Mouse (Mus musculus) kidney, postnatal 0 days (tissue): ENCODE data around the gene Cep295. TPM values are rescaled to one million over a fixed set of nuclear protein-coding genes. Genes with fewer than 3 reads are reported as not detected.
"Not testable (repeated sequence)": the region's sequence is repeated elsewhere in the genome, so short reads cannot be mapped to it uniquely, and the experiment has no call there.

Experiments
- ATAC-seq: fragments of 200-750 bp; cut with Nextera tagmentation; replicated peaks from 2 replicates; pipeline ENCODE4 v1.8.0; 2017; ENCODE audit warnings: low read depth, moderate number of reproducible peaks, moderate TSS enrichment, moderate library complexity; ENCODE audit not compliant: low FRiP score
- DNase-seq: peaks from one replicate; pipeline ENCODE4 v3.0.0-alpha.2; 2016; ENCODE audit warnings: low spot score
- H3K27ac ChIP-seq: fragments of 300-500 bp; sonication (generic); 2 replicates; pipeline ENCODE4 v1.5.1; 2014; ENCODE audit warnings: mild to moderate bottlenecking
- H3K27me3 ChIP-seq: fragments of 300-500 bp; sonication (generic); 2 replicates; pipeline ENCODE4 v1.6.1; 2014; ENCODE audit warnings: low read length, mixed read lengths; ENCODE audit not compliant: insufficient read depth
- H3K36me3 ChIP-seq: fragments of 300-500 bp; sonication (generic); 2 replicates; pipeline ENCODE4 v1.6.1; 2014; ENCODE audit warnings: low read length, mixed read lengths; ENCODE audit not compliant: insufficient read depth
- H3K4me1 ChIP-seq: fragments of 300-500 bp; sonication (generic); replicated peaks from 2 replicates; pipeline ENCODE4 v1.6.1; 2014; ENCODE audit warnings: antibody characterized with exemption, low read length, mixed read lengths; ENCODE audit not compliant: insufficient read depth
- H3K4me2 ChIP-seq: fragments of 300-500 bp; sonication (generic); 2 replicates; pipeline ENCODE4 v1.6.1; 2014; ENCODE audit warnings: mild to moderate bottlenecking, low read length, moderate library complexity, mixed read lengths
- H3K4me3 ChIP-seq: fragments of 300-500 bp; sonication (generic); replicated peaks from 2 replicates; pipeline ENCODE4 v1.5.1; 2014; ENCODE audit warnings: low read depth, low read length
- H3K9ac ChIP-seq: fragments of 300-500 bp; sonication (generic); 2 replicates; pipeline ENCODE4 v1.6.1; 2014; ENCODE audit warnings: low read depth, low read length
- H3K9me3 ChIP-seq: fragments of 300-500 bp; sonication (generic); replicated peaks from 2 replicates; pipeline ENCODE4 v1.6.1; 2016; ENCODE audit warnings: low read length, inconsistent platforms, mixed read lengths
- CTCF ChIP-seq: IDR thresholded peaks from 2 replicates; pipeline ENCODE4 v1.5.1; 2016; ENCODE audit warnings: antibody characterized with exemption, low read depth, mild to moderate bottlenecking, moderate library complexity
- WGBS: fragments of 180-500 bp; shearing (Covaris S2); extraction: QIAGEN DNeasy Blood & Tissue Kit; methylation state at CpG from one replicate; pipeline ENCODE4 v1.1.7; 2014; 5-methylcytosine and 5-hydroxymethylcytosine counted together
- polyA plus RNA-seq: library from polyadenylated mRNA; unstranded; fragments of >200 nt; fragmentation: Nextera tagmentation; extraction: Ambion mirVana; gene quantifications from 2 replicates; pipeline ENCODE4 v1.2.1, GENCODE M21; 2015

The Cep295 gene
- polyA plus RNA-seq, 1 experiment from 2014 or later: 7.4 TPM

DNA sequence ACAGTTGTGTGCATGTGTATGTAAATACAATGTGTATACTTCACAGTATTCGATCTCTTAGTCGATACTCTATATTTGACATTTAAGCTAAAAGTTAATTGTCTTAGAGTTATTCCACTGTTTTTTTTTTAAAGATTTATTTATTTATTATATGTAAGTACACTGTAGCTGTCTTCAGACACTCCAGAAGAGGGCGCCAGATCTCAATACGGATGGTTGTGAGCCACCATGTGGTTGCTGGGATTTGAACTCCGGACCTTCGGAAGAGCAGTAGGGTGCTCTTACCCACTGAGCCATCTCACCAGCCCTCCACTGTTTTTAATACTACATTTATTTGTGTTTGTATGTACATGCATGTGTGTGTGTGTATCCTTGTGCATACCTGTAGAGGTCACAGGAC, 55.6 kb downstream of the Cep295 start:
- not testable (repeated sequence) for H3K27me3 ChIP-seq, H3K9me3 ChIP-seq, H3K4me2 ChIP-seq, ATAC-seq, H3K9ac ChIP-seq, H3K36me3 ChIP-seq, H3K4me3 ChIP-seq, DNase-seq, H3K4me1 ChIP-seq
- WGBS: 82% methylated on average over 6 of the region's 6 CpGs
- TF ChIP-seq CTCF: peak; percentile 45
- peak overlapping the region; percentile 72; the same call in 1 of the 2 replicates for H3K27ac ChIP-seq

DNA sequence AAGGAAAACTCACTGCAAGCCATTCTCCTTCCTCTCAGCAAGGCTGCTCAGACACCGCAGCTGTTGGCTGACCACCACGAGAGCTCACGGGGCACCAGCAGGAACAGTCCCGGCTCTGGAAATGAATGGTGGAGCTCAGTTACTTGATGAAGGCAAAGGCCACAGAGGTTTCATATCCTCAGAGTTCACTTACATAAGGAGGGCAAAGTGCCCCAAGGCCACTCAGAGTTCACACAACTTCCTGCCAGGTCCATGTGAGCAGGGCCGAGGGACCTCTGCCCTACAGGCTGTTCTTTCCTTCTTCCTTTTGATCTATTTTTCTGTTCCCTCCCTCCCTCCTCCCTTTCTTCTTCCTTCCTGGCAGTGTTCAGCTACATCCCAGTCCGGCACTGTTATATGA, 56.2 kb downstream of the Cep295 start:
- Histone ChIP-seq H3K4me1 (no peaks in the 10 kb centered on the region), H3K9me3 (no peaks in the 10 kb centered on the region), H3K36me3 (no peaks in the 10 kb centered on the region), H3K9ac (0 out of 2 replicates have a peak overlapping the region, but pooled peaks have one; percentile 18), H3K27me3 (no peaks in the 10 kb centered on the region), H3K4me3 (no peak overlapping the region), H3K27ac (peak overlapping the region; percentile 72), H3K4me2 (no peak overlapping the region)
- DNase-seq (peak; percentile 66), ATAC-seq (peak; percentile 75)
- TF ChIP-seq CTCF: no peak
- 9% methylated on average over 6 of the region's 6 CpGs for WGBS

DNA sequence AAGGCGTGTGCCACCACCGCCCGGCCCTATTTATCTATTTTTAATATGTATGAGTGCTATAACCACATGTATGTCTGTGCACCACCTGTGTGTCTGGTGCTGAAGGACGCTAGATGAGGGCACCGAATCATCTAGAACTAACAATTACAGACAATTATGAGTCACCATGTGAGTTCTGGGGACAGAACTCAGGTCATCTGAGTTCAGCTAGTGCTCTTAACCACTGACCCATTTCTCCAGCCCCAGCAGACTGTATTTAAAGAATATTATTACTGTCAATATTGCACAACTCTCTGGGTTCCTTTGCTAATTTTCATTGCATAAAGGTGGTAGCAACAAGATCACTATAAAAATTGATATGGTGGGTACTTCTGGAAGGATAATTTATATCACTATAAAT, 57.5 kb downstream of the Cep295 start:
- H3K4me3 ChIP-seq: no peak overlapping the region
- no peak for ATAC-seq
- no peak overlapping the region for H3K9ac ChIP-seq
- WGBS: 90% methylated on average over 5 of the region's 5 CpGs
- no peaks in the 10 kb centered on the region for H3K4me1 ChIP-seq
- no peak for DNase-seq
- H3K27me3 ChIP-seq: no peaks in the 10 kb centered on the region
- no peak for TF ChIP-seq CTCF
- H3K27ac ChIP-seq: no peak overlapping the region
- H3K4me2 ChIP-seq: no peak overlapping the region
- no peaks in the 10 kb centered on the region for H3K9me3 ChIP-seq
- H3K36me3 ChIP-seq: no peaks in the 10 kb centered on the region

DNA sequence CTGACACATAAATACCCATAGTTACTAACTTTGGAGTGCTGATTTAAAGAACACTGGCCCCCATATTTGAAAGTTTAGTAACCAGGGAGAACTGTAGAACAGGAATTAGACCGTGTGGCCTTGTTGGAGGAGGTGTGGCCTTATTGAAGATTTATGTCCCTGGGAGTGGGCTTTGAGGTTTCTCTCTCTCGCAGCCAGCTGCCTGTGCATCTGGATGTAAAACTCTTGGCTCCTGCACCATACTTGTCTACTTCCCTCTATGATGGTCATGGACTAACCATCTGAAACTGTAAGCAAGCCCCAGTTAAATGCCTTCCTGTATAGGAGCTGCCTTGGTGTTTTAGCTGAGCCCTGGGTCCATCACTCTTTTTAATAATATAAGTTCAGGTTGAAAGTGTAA, 59.1 kb downstream of the Cep295 start:
- no peak overlapping the region for H3K9ac ChIP-seq
- no peaks in the 10 kb centered on the region for H3K9me3 ChIP-seq
- no peak overlapping the region for H3K27ac ChIP-seq
- TF ChIP-seq CTCF: no peak
- H3K4me1 ChIP-seq: no peaks in the 10 kb centered on the region
- no peak for ATAC-seq
- DNase-seq: no peak
- no peaks in the 10 kb centered on the region for H3K36me3 ChIP-seq
- H3K4me2 ChIP-seq: peak overlapping the region; percentile 3; the same call in 1 of the 2 replicates
- H3K4me3 ChIP-seq: no peak overlapping the region
- no peaks in the 10 kb centered on the region for H3K27me3 ChIP-seq
- 16% methylated on average over 2 of the region's 2 CpGs for WGBS

DNA sequence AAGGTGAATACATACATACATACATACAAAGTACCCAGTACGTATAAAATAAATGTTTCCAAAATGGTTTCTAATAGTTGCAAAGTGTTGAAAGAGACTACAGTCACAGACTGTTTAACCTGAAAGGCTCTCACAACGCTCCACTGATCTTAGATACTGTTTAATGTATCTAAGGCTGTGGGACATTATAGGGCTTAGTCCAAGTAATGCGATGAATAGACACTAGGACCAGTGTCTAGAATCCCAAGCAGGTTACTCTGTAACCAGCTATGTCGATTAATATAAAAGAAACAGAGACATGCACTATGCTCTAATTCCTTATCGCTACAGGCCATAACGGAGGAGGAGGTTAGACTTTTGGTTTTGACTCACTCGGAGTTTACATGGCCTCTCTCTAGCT, 60.5 kb downstream of the Cep295 start:
- Histone ChIP-seq H3K27ac (no peak overlapping the region), H3K4me2 (no peak overlapping the region), H3K9ac (no peak overlapping the region), H3K9me3 (no peaks in the 10 kb centered on the region), H3K27me3 (no peaks in the 10 kb centered on the region), H3K4me1 (no peaks in the 10 kb centered on the region), H3K36me3 (0 out of 2 replicates have a peak, but pooled peaks cover 6% of the 10 kb centered on the region), H3K4me3 (no peak overlapping the region)
- TF ChIP-seq CTCF: no peak
- 70% methylated on average over 7 of the region's 7 CpGs for WGBS
- ATAC-seq: no peak
- DNase-seq: no peak

DNA sequence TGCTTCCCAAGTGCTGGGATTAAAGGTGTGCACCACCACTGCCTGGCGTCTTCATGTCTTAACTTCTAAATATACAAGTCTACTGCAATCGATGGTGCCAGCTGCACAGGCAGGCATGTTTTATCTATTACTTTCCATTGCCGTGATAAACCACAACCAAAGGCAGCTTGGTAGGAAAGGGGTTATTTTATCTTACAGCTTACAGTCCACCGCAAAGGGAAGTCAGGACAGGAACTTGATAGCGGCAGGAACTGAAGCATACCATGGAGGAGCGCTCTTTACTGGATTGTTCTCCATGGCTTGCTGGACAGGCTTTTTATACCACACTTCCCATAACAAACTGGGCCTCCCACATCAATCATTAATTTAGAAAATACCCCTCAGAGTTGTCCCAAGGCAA, 68.3 kb downstream of the Cep295 start:
- Histone ChIP-seq H3K4me3 (no peak overlapping the region), H3K9me3 (no peaks in the 10 kb centered on the region), H3K27ac (no peak overlapping the region), H3K36me3 (peaks cover 20% of the 10 kb centered on the region), H3K4me2 (no peak overlapping the region), H3K27me3 (no peaks in the 10 kb centered on the region), H3K9ac (no peak overlapping the region), H3K4me1 (no peaks in the 10 kb centered on the region)
- DNase-seq (no peak), ATAC-seq (no peak)
- WGBS: 69% methylated on average over 6 of the region's 6 CpGs
- no peak for TF ChIP-seq CTCF

DNA sequence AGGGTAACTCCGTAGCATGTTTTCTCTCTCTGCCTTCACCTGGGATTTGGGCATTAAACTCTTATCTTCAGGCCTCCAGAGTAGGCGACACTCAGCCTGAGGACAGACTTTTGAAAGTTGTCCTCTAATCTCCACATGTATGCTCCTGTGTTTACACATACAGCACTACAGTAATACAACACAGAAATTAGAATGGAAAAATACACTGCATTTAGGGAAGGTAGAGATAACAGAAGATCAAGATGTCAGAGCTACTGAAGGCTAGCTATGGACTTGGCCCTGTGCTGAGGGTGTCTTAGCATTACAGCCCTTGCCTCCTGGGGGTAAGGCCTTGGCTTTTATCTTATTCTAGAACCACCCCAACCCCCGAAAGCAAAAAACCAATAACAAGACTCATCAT, 69.2 kb downstream of the Cep295 start:
- Histone ChIP-seq H3K9ac (no peak overlapping the region), H3K27me3 (no peaks in the 10 kb centered on the region), H3K9me3 (no peaks in the 10 kb centered on the region), H3K4me3 (no peak overlapping the region), H3K4me1 (no peaks in the 10 kb centered on the region), H3K36me3 (peaks cover 20% of the 10 kb centered on the region), H3K27ac (no peak overlapping the region), H3K4me2 (no peak overlapping the region)
- DNase-seq (no peak), ATAC-seq (no peak)
- no peak for TF ChIP-seq CTCF
- WGBS: 86% methylated on average over 3 of the region's 3 CpGs
